Mouse (Mus musculus) embryo, embryonic 9.5 days (tissue): ENCODE data around the gene Asl.

Source experiments
- DNase-seq: peaks from one replicate; pipeline ENCODE4 v3.0.0-alpha.2; 2017; ENCODE audit errors: extremely low spot score

Asl gene

GRCm38 (mm10) chr5:130003229-130003628, 25.8 kb downstream of the Asl start:
- DNase-seq, result no peak

- peak; percentile 86 for DNase-seq
Measured at GRCm38 (mm10) chr5:130002301-130003146, 26.5 kb downstream of the Asl start, which contains the start of gene Gusb. Gene Gusb (minus strand): TSS chr5:130003049.

- no peak for DNase-seq
Measured at GRCm38 (mm10) chr5:130001356-130001987, 27.6 kb downstream of the Asl start.

GRCm38 (mm10) chr5:130000735-130001134, 28.3 kb downstream of the Asl start:
- no peak for DNase-seq

- DNase-seq, result peak; percentile 55
Measured at GRCm38 (mm10) chr5:129999097-129999496, 29.9 kb downstream of the Asl start.

GRCm38 (mm10) chr5:129997700-129998099, 31.3 kb downstream of the Asl start:
- DNase-seq, result no peak

- no peak for DNase-seq
Measured at GRCm38 (mm10) chr5:129994989-129995388, 34.1 kb downstream of the Asl start.

GRCm38 (mm10) chr5:129993374-129993773, 35.7 kb downstream of the Asl start:
- no peak for DNase-seq

GRCm38 (mm10) chr5:129991898-129992297, 37.1 kb downstream of the Asl start:
- DNase-seq, result no peak

- no peak for DNase-seq
Measured at GRCm38 (mm10) chr5:129989376-129989775, 39.7 kb downstream of the Asl start.

GRCm38 (mm10) chr5:129980216-129980615, 48.8 kb downstream of the Asl start:
- no peak for DNase-seq

GRCm38 (mm10) chr5:129978608-129979007, 50.4 kb downstream of the Asl start:
- DNase-seq, result no peak

GRCm38 (mm10) chr5:129977768-129978167, 51.3 kb downstream of the Asl start:
- no peak for DNase-seq

GRCm38 (mm10) chr5:129974866-129975311, 54.2 kb downstream of the Asl start:
- no peak for DNase-seq

GRCm38 (mm10) chr5:129974354-129974753, 54.7 kb downstream of the Asl start:
- DNase-seq, result no peak

GRCm38 (mm10) chr5:129971491-129971890, 57.6 kb downstream of the Asl start:
- DNase-seq, result no peak

- no peak for DNase-seq
Measured at GRCm38 (mm10) chr5:129968417-129968816, 60.6 kb downstream of the Asl start.

- no peak for DNase-seq
Measured at GRCm38 (mm10) chr5:129966448-129966847, 62.6 kb downstream of the Asl start.

GRCm38 (mm10) chr5:129963224-129963623, 65.8 kb downstream of the Asl start:
- no peak for DNase-seq
